Mouse (Mus musculus): Measurements from ENCODE around the gene Olfr109. TPM values are rescaled to one million over a fixed set of nuclear protein-coding genes. Genes with fewer than 3 reads are reported as not detected.

The Olfr109 gene
- total RNA-seq (2021), result not detected
- long read RNA-seq, experiment 1, result 0 reads
- long read RNA-seq, experiment 2, result 0 reads

GRCm38 (mm10) chr17:37458616-37459015 is at the start of gene Olfr109:
Olfr109 (plus strand) TSS chr17:37458916.
- no peak for DNase-seq

DNA sequence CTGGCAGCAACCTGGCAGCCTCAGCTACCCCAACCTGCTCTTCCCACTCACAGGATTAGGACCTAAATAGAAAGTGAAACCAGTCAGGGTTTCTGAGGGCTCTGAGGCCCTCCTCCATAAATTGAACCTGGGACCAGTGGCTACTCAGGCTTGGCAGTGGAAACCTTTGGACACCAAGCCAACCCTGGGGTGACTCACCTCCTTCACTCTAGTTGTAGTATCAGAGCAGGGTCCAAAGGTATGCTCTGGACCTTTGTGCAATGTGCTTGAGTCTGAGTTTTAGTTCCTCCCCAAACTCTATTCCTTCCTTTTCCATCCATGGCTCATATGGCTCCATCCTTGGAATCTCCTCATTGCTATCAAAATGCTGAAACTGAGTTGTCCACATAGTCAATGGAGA is 45.3 kb upstream of the Olfr109 start:
- no peak for DNase-seq

GRCm38 (mm10) chr17:37445180-37445579 is 13.5 kb upstream of the Olfr109 start, which contains the start of gene Olfr108:
Olfr108 (plus strand) TSS chr17:37445480.
- no peak for DNase-seq

GRCm38 (mm10) chr17:37483452-37483851 is 24.7 kb downstream of the Olfr109 start, which contains the start of gene H2-M2:
H2-M2 (minus strand) TSS chr17:37483552.
- no peak for DNase-seq

GRCm38 (mm10) chr17:37491930-37492518 is 33.3 kb downstream of the Olfr109 start, which contains the start of gene Olfr110:
Olfr110 (plus strand) TSS chr17:37492468.
- no peak for DNase-seq

DNA sequence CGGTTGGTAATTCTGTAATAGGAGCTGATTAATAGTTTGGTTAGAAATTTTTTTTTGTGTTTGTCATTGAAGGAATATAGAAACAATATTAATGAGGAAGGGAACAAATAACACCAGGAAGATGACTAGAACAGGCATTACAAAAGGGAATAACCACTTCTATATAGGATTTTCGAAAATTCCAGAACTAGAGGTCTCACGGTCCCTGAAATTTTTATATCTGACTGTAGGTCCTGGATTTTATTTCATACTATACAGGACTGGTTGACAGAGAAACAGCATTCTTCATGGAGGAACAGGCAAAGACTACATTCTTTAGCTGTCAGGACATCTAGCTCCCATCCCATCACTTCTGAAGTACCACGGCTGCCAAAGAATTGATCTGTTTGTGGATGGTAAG is 49.0 kb downstream of the Olfr109 start, which contains the start of gene Olfr111:
Gene Olfr111, plus strand, starts transcription at position 301 of the 400 bp plus-strand sequence.
- no peak for DNase-seq

Other genes starting within 250 kb of the Olfr109 start
- gene Olfr95, start 245.8 kb upstream of the Olfr109 start, total RNA-seq (2021), result not detected
- not detected for gene Olfr96, start 238.8 kb upstream of the Olfr109 start, total RNA-seq (2021)
- not detected for gene Olfr97, start 221.6 kb upstream of the Olfr109 start, total RNA-seq (2021)
- not detected for gene Olfr98, start 195.2 kb upstream of the Olfr109 start, total RNA-seq (2021)
- gene H2-M3, start 188.7 kb upstream of the Olfr109 start, total RNA-seq (2021), result 1 to 10 TPM in 1 of 2 experiments, under 1 TPM in 1; 0.99 to 1.3 TPM
- not detected for gene Olfr99, start 175.5 kb upstream of the Olfr109 start, total RNA-seq (2021)
- gene Olfr101, start 154.6 kb upstream of the Olfr109 start, total RNA-seq (2021), result not detected
- gene Olfr102, start 141.9 kb upstream of the Olfr109 start, total RNA-seq (2021), result not detected
- not detected for gene Olfr103, start 119.2 kb upstream of the Olfr109 start, total RNA-seq (2021)
- not detected for gene Olfr104-ps, start 99.3 kb upstream of the Olfr109 start, total RNA-seq (2021)
- gene Olfr105-ps, start 79.9 kb upstream of the Olfr109 start, total RNA-seq (2021), result not detected
- gene Olfr106-ps, start 68.5 kb upstream of the Olfr109 start, total RNA-seq (2021), result not detected
- not detected for gene Olfr107, start 59.7 kb upstream of the Olfr109 start, total RNA-seq (2021)
- not detected for gene Olfr108, start 13.4 kb upstream of the Olfr109 start, total RNA-seq (2021)
- gene H2-M2, start 24.6 kb downstream of the Olfr109 start, total RNA-seq (2021), result not detected
- not detected for gene Olfr110, start 33.6 kb downstream of the Olfr109 start, total RNA-seq (2021)
- not detected for gene Olfr111, start 49.1 kb downstream of the Olfr109 start, total RNA-seq (2021)
- not detected for gene Olfr112, start 110.5 kb downstream of the Olfr109 start, total RNA-seq (2021)
- gene Olfr113, start 118.7 kb downstream of the Olfr109 start, total RNA-seq (2021), result not detected
- gene Olfr114, start 133.8 kb downstream of the Olfr109 start, total RNA-seq (2021), result not detected
- not detected for gene Olfr115, start 168.2 kb downstream of the Olfr109 start, total RNA-seq (2021)
- not detected for gene Olfr116, start 168.3 kb downstream of the Olfr109 start, total RNA-seq (2021)
- gene Olfr117, start 204.9 kb downstream of the Olfr109 start, total RNA-seq (2021), result not detected
- not detected for gene Olfr118, start 208.1 kb downstream of the Olfr109 start, total RNA-seq (2021)
- not detected for gene Olfr119, start 237.6 kb downstream of the Olfr109 start, total RNA-seq (2021)

Measured in gastrocnemius, postnatal 25 days (tissue).